Mouse (Mus musculus): ENCODE measurements around the gene Olfr459. TPM values are rescaled to one million over a fixed set of nuclear protein-coding genes. Genes with fewer than 3 reads are reported as not detected.

Olfr459 gene
- total RNA-seq (2018; cell fraction: chromatin; rRNA removed), result not detected
- total RNA-seq (2018; cell fraction: cytosol; rRNA removed), result not detected
- total RNA-seq (2018; cell fraction: nucleus; rRNA removed), result not detected
- not detected in 3 replicates for polyA plus RNA-seq (2018)

DNA sequence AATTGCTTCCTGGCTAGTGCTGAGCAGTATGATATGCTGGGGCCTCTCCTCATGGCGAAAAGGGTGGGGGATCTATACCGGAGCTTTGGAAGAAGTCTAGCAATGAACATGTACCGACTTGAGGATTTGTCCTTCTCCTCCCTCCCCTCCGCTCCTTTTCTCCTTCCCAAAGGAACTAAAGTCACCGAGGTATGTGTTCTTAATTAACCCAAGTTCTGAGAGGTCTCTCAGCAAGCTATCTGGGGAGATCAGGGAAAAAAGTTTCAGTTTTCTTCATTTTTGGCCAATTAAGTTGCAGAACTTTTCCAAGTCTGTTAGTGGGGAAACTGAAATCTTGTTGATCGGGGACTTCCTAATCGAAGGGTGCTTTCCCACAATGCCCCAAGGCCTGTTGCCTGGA lies at the start of gene Olfr459:
Olfr459 (minus strand) TSS at position 101 of the 400 bp plus-strand sequence.
- no peaks in the 10 kb centered on the region for H3K79me2 ChIP-seq (ENCODE audit: inconsistent target)
- no peak within 1 kb of the TSS for H3K4me3 ChIP-seq (ENCODE audit: inconsistent target)
- no peaks in the 10 kb centered on the region for H3K36me3 ChIP-seq (ENCODE audit: inconsistent target)
- no peak within 1 kb of the TSS for H3K27ac ChIP-seq
- WGBS (ENCODE audit: missing documents), result 90% methylated on average over 7 of the region's 7 CpGs

DNA sequence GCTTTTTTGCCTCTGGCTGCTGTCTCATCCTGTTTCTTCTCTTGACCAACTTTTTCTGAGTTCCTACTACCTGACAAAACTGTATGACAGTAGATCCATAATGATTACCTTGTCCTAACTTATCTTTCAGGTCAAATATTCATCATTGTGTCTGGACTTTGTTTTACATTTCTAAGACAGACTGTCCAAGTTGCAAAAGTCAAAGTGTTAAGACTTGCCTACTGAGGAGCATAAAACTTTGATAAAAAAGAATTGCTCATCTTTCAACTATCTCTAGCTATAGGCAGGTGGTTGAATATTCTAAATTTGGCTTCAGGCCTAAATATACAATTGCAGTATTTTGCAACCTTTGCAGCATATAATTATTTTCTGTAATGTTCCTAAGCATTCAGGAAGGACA lies 49.1 kb upstream of the Olfr459 start:
- Histone ChIP-seq H3K36me3 (ENCODE audit: inconsistent target) (no peaks in the 10 kb centered on the region), H3K79me2 (ENCODE audit: inconsistent target) (no peaks in the 10 kb centered on the region), H3K27ac (no peak overlapping the region), H3K4me3 (ENCODE audit: inconsistent target) (no peak overlapping the region)

DNA sequence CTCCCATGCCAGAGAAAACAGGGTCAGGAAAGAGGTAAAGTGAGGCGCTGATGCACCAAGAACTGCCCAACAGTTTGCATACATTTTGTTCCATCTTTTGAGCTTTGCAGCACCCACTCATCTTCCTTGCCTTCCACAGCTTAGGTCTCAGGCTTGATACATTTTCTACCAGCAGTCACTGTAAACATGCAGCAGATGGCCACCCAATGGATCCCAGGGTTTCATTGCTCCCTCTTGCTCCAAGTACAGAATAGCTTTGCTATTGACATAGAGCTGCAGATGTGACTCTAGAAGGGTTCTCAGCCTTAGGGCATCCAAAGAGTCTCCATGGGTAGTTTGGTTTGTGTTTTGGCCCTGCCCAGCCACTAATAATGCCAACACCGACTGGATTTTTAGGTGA lies 11.7 kb upstream of the Olfr459 start:
- WGBS (ENCODE audit: missing documents), result 75% methylated on average over 2 of the region's 2 CpGs
- H3K27ac ChIP-seq, result no peak overlapping the region
- no peaks in the 10 kb centered on the region for H3K79me2 ChIP-seq (ENCODE audit: inconsistent target)
- H3K4me3 ChIP-seq (ENCODE audit: inconsistent target), result no peak overlapping the region
- no peaks in the 10 kb centered on the region for H3K36me3 ChIP-seq (ENCODE audit: inconsistent target)

DNA sequence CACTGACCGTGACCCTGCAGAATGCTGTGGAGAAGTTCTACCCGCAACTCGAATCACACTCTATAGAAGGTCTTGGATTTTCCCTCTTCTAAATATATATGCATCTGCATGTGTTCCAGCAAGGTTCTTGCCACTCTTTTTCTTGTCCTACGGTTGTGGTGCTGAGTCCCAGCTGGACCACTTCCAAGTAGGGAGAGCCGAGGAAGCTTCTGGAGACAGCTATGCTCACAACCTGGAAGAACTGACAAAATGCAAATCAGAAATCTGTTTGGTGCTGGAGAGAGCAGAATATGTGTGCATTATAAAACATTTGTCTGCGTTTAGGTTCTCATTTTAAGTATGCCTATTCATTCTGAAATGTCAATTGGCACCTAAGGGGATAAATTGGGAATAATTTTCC lies 744 bp upstream of the Olfr459 start:
- Histone ChIP-seq H3K36me3 (ENCODE audit: inconsistent target) (no peaks in the 10 kb centered on the region), H3K79me2 (ENCODE audit: inconsistent target) (no peaks in the 10 kb centered on the region), H3K27ac (no peak overlapping the region), H3K4me3 (ENCODE audit: inconsistent target) (no peak overlapping the region)
- WGBS (ENCODE audit: missing documents), result 93% methylated on average over 6 of the region's 6 CpGs

DNA sequence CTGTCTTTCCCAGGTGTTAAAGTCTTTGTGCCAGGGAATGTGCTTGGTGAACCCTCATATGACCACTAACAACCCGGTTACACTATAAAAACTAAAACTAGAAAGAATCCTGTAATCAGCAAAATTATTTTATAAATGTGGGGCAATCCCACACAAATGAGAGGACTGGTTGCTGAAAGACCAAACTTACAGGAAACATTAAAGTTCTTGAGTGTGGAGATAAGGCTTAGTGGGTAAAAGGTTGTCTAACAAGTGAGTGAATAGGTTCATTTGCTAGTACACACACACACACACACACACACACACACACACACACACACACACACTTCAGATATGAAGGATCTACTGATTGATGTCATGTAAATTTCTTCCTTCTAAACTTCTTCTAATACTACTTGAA lies 5.1 kb downstream of the Olfr459 start:
- WGBS (ENCODE audit: missing documents), result 0% methylated on average over 1 of the region's 1 CpGs

DNA sequence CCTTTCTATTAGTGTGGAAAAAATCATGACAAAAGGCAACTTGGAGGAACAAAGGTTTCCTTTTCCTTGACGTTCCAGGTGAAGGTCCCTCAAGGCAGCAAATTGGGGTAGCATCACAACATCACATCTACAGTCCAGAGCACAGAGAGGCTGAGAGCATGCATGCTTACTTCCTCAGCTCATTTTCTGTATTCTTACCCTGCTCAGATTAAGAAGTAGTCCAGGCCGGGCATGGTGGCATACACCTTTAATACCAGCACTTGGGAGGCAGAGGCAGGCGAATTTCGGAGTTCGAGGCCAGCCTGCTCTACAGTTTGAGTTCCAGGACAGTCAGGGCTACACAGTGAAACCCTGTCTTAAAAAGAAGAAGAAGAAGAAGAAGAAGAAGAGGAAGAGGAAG lies 10.7 kb downstream of the Olfr459 start:
- no peak overlapping the region for H3K4me3 ChIP-seq (ENCODE audit: inconsistent target)
- H3K79me2 ChIP-seq (ENCODE audit: inconsistent target), result no peaks in the 10 kb centered on the region
- H3K36me3 ChIP-seq (ENCODE audit: inconsistent target), result no peaks in the 10 kb centered on the region
- no peak overlapping the region for H3K27ac ChIP-seq
- WGBS (ENCODE audit: missing documents), result 88% methylated on average over 5 of the region's 5 CpGs

More for the DNA sequence above, 5.1 kb downstream of the Olfr459 start:
- no peaks in the 10 kb centered on the region for H3K36me3 ChIP-seq (ENCODE audit: inconsistent target)
- no peak overlapping the region for H3K4me3 ChIP-seq (ENCODE audit: inconsistent target)
- no peaks in the 10 kb centered on the region for H3K79me2 ChIP-seq (ENCODE audit: inconsistent target)
- H3K27ac ChIP-seq, result no peak overlapping the region

DNA sequence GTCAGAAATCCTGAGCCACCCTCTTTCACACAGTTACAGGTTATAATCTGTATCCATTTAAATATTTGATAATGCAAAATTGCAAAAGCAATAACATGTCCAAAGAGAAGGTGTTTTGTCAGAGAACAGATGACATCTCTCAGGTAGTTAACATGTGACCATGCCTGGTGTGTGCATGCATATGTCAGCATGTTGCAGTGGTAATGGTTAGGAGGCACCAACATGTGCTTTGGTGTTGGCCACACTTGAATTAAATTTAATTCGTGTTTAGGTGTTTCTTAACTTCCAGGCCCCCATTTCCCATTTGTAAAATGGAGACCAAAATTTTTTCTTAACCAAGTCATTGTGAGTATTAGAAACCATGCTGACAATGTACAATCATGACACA lies 12.6 kb downstream of the Olfr459 start:
- Histone ChIP-seq H3K27ac (no peak overlapping the region), H3K4me3 (ENCODE audit: inconsistent target) (no peak overlapping the region), H3K79me2 (ENCODE audit: inconsistent target) (no peaks in the 10 kb centered on the region), H3K36me3 (ENCODE audit: inconsistent target) (no peaks in the 10 kb centered on the region)
- WGBS (ENCODE audit: missing documents), result 75% methylated on average over 1 of the region's 1 CpGs

DNA sequence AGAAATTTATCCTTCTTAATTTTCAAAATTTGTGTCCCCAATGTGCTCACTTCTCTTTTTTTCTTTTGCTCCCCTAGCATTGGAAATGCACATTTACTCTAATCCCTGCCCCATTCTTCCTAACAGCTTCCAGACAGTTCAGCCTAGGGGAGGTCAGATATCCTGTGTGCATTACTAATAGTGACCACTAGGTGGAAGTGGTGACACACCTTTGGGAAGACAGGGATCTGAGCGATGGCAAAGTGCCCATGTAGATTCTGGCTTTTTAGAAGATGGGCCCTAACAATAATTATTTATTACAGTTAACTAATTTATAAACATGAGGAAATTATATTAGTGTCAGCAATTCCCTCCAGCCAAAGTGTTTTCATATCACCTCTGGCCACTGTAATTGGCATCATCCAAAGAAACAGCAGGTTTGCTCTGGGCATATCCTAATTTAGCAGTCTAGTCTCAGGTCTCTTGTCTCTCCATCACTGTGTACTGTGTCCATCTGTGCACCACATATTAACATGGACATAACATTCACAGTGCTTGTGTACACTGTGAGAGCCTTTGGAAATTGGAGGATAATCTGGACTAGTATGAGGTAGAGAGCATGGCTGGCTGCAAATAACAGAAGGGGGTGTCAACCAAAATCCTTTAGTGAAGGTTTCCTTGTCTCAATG lies 13.1 kb downstream of the Olfr459 start:
- WGBS (ENCODE audit: missing documents), result 10% methylated on average over 1 of the region's 1 CpGs

DNA sequence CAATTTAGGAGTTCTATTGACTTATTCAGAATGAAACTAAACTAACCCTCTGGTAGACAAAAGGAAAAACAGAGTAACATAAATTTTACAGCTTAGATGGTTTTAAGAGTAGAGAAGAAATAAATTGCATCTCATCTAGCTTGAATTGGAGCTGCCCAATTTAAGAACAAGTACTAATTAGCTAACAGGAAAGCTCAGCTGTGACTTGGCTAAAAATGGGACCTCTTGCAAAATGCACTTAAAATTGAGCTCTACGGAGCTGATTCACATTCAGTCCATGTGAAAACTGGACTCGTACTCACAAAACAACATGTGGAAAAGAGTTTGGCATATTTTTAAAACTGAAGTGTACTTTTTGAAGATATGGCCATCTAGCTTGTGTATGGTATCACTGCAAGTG lies 15.4 kb downstream of the Olfr459 start:
- WGBS (ENCODE audit: missing documents), result 92% methylated on average over 2 of the region's 2 CpGs
- Histone ChIP-seq H3K36me3 (ENCODE audit: inconsistent target) (no peaks in the 10 kb centered on the region), H3K79me2 (ENCODE audit: inconsistent target) (no peaks in the 10 kb centered on the region), H3K27ac (no peak overlapping the region), H3K4me3 (ENCODE audit: inconsistent target) (no peak overlapping the region)

More for the DNA sequence above, 13.1 kb downstream of the Olfr459 start:
- Histone ChIP-seq H3K79me2 (ENCODE audit: inconsistent target) (no peaks in the 10 kb centered on the region), H3K4me3 (ENCODE audit: inconsistent target) (no peak overlapping the region), H3K27ac (no peak overlapping the region), H3K36me3 (ENCODE audit: inconsistent target) (no peaks in the 10 kb centered on the region)

DNA sequence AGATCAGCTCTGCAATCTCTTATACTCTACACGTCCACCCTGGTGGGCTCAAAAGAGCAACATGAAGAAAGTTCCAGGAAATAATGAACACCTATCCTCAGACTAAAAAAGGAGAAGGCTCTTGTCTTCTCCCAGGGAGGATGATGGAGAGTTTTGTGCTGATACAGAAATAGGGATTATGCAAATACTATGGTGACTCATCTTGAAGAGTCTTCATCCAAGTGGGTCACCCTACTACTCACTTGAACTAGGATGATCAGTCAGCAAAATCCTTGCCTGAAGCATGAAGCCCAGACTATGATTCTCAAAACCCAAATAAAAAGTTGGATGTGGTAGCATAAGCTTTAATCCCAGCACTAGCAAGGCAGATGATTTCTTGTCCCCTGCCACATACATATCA lies 16.6 kb downstream of the Olfr459 start:
- H3K79me2 ChIP-seq (ENCODE audit: inconsistent target), result no peaks in the 10 kb centered on the region
- H3K27ac ChIP-seq, result no peak overlapping the region
- no peak overlapping the region for H3K4me3 ChIP-seq (ENCODE audit: inconsistent target)
- no peaks in the 10 kb centered on the region for H3K36me3 ChIP-seq (ENCODE audit: inconsistent target)
- 78% methylated on average over 1 of the region's 1 CpGs for WGBS (ENCODE audit: missing documents)

DNA sequence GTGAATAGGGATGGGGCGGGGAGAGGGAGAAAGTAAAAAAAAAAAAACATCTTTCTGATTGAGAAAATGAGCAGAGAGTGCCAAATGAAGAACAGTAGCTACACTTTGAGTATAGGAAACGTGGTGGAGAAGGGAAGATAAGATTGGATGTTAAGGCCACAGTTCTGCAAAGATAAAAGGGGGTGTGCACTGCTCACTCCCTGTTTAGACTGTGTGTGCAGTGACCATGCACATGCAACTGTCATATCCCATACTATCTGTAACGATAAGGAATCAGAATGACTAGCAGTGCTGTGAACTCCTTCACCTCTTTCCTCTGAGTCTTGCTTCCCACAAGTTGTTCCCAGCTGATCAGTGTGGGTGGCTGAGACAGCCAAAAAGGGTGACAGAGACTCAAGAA lies 17.8 kb downstream of the Olfr459 start:
- Histone ChIP-seq H3K36me3 (ENCODE audit: inconsistent target) (no peaks in the 10 kb centered on the region), H3K4me3 (ENCODE audit: inconsistent target) (no peak overlapping the region), H3K27ac (no peak overlapping the region), H3K79me2 (ENCODE audit: inconsistent target) (no peaks in the 10 kb centered on the region)
- 78% methylated on average over 3 of the region's 3 CpGs for WGBS (ENCODE audit: missing documents)

DNA sequence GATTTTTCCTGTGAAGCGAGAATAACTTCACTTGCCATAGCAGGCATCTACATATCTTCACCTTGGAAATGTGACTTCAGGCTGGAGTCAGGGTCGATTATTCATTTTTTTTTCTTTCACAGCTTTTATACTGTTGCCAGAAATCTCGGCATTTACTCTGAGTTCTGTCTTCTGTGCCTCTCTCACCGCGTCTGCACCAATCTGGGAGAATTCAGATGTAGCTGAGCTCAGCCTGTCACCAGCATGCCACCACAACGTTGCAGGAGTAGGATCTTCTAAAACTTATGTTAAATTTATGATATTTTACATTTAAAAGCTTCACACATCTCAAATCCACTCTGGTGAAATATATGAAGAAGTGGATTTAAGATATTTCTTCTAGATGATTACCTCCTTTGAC lies 20.4 kb downstream of the Olfr459 start:
- H3K36me3 ChIP-seq (ENCODE audit: inconsistent target), result no peaks in the 10 kb centered on the region
- H3K79me2 ChIP-seq (ENCODE audit: inconsistent target), result no peaks in the 10 kb centered on the region
- H3K4me3 ChIP-seq (ENCODE audit: inconsistent target), result no peak overlapping the region
- WGBS (ENCODE audit: missing documents), result 84% methylated on average over 6 of the region's 6 CpGs
- H3K27ac ChIP-seq, result no peak overlapping the region

DNA sequence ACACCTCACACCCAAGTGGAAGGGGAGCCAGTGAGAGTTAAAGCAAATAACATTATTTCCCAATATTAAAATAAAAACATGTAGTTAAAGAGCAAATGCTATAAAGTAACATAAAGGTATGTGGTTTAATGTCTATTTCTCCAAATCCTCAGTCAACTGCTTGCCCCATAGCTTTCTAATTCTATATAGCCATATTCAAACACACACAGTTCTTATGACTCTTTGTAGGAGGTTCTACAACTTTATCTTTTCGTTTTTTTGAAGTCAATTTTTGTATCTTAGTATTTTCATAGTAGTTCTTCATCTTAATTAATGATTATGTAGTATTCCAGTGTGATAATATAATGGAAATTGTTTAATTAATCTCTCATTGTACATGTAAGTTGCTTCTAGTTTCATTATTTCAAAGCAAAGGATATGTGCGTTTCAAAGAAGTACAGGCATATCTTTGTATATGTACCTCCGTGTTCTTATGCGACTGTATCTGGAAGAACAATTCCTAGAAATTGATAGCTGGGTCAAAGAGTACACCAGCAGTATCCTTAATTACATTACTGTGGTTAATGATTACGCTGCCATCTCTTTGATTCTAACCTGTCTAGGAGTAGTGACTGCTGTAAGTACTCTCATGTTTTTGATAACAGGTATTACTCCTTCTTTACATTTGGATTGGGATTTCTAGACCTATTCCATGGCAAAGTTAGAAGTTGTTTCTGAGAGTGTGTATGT lies 30.1 kb downstream of the Olfr459 start:
- WGBS (ENCODE audit: missing documents), result 76% methylated on average over 5 of the region's 5 CpGs
- no peaks in the 10 kb centered on the region for H3K36me3 ChIP-seq (ENCODE audit: inconsistent target)
- no peak overlapping the region for H3K4me3 ChIP-seq (ENCODE audit: inconsistent target)
- no peaks in the 10 kb centered on the region for H3K79me2 ChIP-seq (ENCODE audit: inconsistent target)
- H3K27ac ChIP-seq, result no peak overlapping the region

DNA sequence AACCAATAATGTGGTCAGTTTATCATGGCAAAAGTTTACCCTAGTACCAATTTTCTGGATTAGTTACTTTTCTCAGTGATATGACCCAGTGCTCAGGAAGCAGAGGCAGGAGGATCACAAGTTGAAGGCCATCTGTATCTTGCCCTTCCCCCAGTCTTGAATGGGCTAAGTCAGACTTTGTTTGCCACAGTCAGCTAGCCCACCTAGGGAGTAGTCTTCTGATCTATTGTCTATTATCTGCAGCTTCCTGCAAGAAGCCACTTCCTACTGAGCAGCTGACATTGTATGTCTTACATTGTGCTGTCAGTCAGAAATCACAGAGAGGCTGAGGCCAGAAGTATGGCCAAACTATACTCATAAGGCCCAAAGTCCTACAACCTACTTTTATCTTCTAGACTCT lies 33.9 kb downstream of the Olfr459 start:
- Histone ChIP-seq H3K27ac (no peak overlapping the region), H3K36me3 (ENCODE audit: inconsistent target) (no peaks in the 10 kb centered on the region)

DNA sequence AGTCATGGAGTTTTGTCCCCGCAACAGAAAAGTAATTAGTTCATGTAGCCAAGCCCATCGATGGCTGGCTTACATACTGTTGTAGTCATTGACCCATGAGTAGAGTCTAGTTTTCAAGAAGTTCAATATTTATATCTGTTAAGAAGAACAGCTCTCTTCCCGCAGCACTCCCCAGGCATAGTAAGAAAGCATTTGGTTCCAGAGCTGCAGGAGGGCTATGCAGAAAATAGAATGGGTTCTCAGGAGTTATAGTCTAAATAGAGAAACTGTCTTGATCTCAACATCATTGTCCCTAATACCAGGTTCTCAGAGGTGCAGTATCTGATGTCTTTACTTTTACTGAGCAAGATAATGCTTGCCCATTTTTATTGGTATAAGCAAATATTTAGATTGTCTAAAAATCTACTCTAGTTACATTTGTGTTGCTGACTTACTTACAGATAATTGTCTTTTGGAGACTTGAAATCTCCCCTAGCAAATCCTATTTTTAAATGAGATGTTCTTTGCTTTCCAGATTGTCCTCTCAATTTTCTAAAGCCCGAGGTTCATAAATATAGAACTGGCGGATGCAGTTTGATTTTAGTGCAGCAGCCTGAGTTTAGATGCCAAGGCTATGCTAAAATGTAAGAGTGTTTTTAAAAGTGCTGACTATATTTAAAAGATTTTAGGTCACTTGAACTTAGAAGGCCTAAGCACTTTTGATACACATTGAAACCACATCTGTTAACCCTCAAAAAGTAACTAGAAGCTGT lies 40.1 kb downstream of the Olfr459 start:
- 96% methylated on average over 5 of the region's 5 CpGs for WGBS (ENCODE audit: missing documents)
- Histone ChIP-seq H3K4me3 (ENCODE audit: inconsistent target) (no peak overlapping the region), H3K36me3 (ENCODE audit: inconsistent target) (no peaks in the 10 kb centered on the region), H3K27ac (no peak overlapping the region), H3K79me2 (ENCODE audit: inconsistent target) (no peaks in the 10 kb centered on the region)

More for the DNA sequence above, 33.9 kb downstream of the Olfr459 start:
- Histone ChIP-seq H3K4me3 (ENCODE audit: inconsistent target) (no peak overlapping the region), H3K79me2 (ENCODE audit: inconsistent target) (no peaks in the 10 kb centered on the region)

Measured in macrophage (primary cell).